In genomic region chr4:117829260-117830123, GRCm38 (mm10) we compare ENCODE assay signal across 7 mouse cellular contexts. TPM values are rescaled to one million over a fixed set of nuclear protein-coding genes. Genes with fewer than 3 reads are reported as not detected.
A peak's percentile ranks its signal among the peaks of the same experiment; 100 is the strongest.
DNase-seq lines count a peak whose midpoint lies in the region; ATAC-seq lines count a peak whose summit lies in the region.

No protein-coding gene starts in this region.

- no peak overlapping the region for H3K9ac ChIP-seq in forebrain, embryonic 14.5 days (ENCODE audit: low read length)

- H3K4me1 ChIP-seq in forebrain, embryonic 14.5 days (ENCODE audit: control insufficient read depth, insufficient read depth, low read length) = peaks cover 3% of the 10 kb centered on the region; the same call in 1 of the 2 replicates

- H3K4me2 ChIP-seq in forebrain, embryonic 14.5 days (ENCODE audit: low read length) = peak overlapping the region; percentile 9; the same call in 1 of the 2 replicates

- no peak overlapping the region for H3K27ac ChIP-seq in forebrain, embryonic 14.5 days (ENCODE audit: low read depth, low read length)

- peak; percentile 63 for ATAC-seq in forebrain, embryonic 14.5 days
- peak; percentile 61 for ATAC-seq in megakaryocyte, adult 5-6 weeks (ENCODE audit: poor library complexity, severe bottlenecking)

- no peaks in the 10 kb centered on the region for H3K36me3 ChIP-seq in forebrain, embryonic 14.5 days (ENCODE audit: control insufficient read depth, insufficient read depth, low read length)

- peak; percentile 40 for DNase-seq in WW6 (ENCODE audit: low read depth, low spot score)
- peak; percentile 61 for DNase-seq in cerebellum, adult 11-12 months
- DNase-seq in forebrain, embryonic 14.5 days (ENCODE audit: low spot score) = peak; percentile 72
- DNase-seq in heart, postnatal 4 days = peak; percentile 82
- DNase-seq in left cerebral cortex, adult 18-20 months (ENCODE audit: low spot score in 2 of 2) = peak; percentile 42 to 65
- DNase-seq in right cerebral cortex, postnatal 10 days (ENCODE audit: low spot score in 2 of 2) = peak; percentile 57 to 68

- 6% methylated on average over 12 of the region's 12 CpGs for WGBS in forebrain, embryonic 14.5 days

- no peaks in the 10 kb centered on the region for H3K27me3 ChIP-seq in forebrain, embryonic 14.5 days (replicated peaks; ENCODE audit: control insufficient read depth, insufficient read depth, low read length)

- H3K4me3 ChIP-seq in forebrain, embryonic 14.5 days (ENCODE audit: low read depth, low read length) = no peak overlapping the region

- no peaks in the 10 kb centered on the region for H3K9me3 ChIP-seq in forebrain, embryonic 14.5 days (replicated peaks; ENCODE audit: control insufficient read depth, low read length)

RNA-seq across cellular contexts. Expression of gene Slc6a9, which starts 4.8 kb away (rescaled TPM):
- 8.0 and 9.6 TPM in 2 replicates for polyA plus RNA-seq in forebrain, embryonic 14.5 days (2014; fragmentation: Nextera tagmentation; extraction: Ambion mirVana)
- 1 to 10 TPM; 3.2 to 4.1 TPM for total RNA-seq in heart, postnatal 4 days (2021)
- total RNA-seq in left cerebral cortex, adult 18-20 months (2021) = 10 to 100 TPM; 35.9 to 36.3 TPM
- total RNA-seq in megakaryocyte, adult 5-6 weeks (2015) = 0.76 and 2.6 TPM in 2 replicates
- total RNA-seq in megakaryocyte, adult 5-6 weeks (2017) = 1.9 and 6.1 TPM in 2 replicates

RNA-seq across cellular contexts. Expression of gene Ccdc24, which starts 42.9 kb away (rescaled TPM):
- 1.5 and 1.6 TPM in 2 replicates for polyA plus RNA-seq in forebrain, embryonic 14.5 days (2014; fragmentation: Nextera tagmentation; extraction: Ambion mirVana)
- total RNA-seq in heart, postnatal 4 days (2021) = 1 to 10 TPM in 1 of 2 experiments, under 1 TPM in 1; 0.59 to 1.1 TPM
- under 1 TPM; 0.37 to 0.84 TPM for total RNA-seq in left cerebral cortex, adult 18-20 months (2021)
- total RNA-seq in megakaryocyte, adult 5-6 weeks (2015) = not detected in 2 replicates
- not detected in 2 replicates for total RNA-seq in megakaryocyte, adult 5-6 weeks (2017)

RNA-seq across cellular contexts. Expression of gene B4galt2, which starts 53.8 kb away (rescaled TPM):
- 49.1 and 50.6 TPM in 2 replicates for polyA plus RNA-seq in forebrain, embryonic 14.5 days (2014; fragmentation: Nextera tagmentation; extraction: Ambion mirVana)
- 10 to 100 TPM; 19.5 to 21.9 TPM for total RNA-seq in heart, postnatal 4 days (2021)
- total RNA-seq in left cerebral cortex, adult 18-20 months (2021) = 10 to 100 TPM; 82.6 to 89.3 TPM
- not detected in 2 replicates for total RNA-seq in megakaryocyte, adult 5-6 weeks (2015)
- total RNA-seq in megakaryocyte, adult 5-6 weeks (2017) = 0.61 TPM in 1 of 2 replicates, not detected in the other

RNA-seq across cellular contexts. Expression of gene Atp6v0b, which starts 57.6 kb away (rescaled TPM):
- polyA plus RNA-seq in forebrain, embryonic 14.5 days (2014; fragmentation: Nextera tagmentation; extraction: Ambion mirVana) = 483 and 520 TPM in 2 replicates
- 100 to 1,000 TPM; 115 to 126 TPM for total RNA-seq in heart, postnatal 4 days (2021)
- 100 to 1,000 TPM; 421 to 464 TPM for total RNA-seq in left cerebral cortex, adult 18-20 months (2021)
- total RNA-seq in megakaryocyte, adult 5-6 weeks (2015) = 482 and 584 TPM in 2 replicates
- 229 and 245 TPM in 2 replicates for total RNA-seq in megakaryocyte, adult 5-6 weeks (2017)

Comparison
In these comparisons a context has a peak if more than half of its experiments do, and no peak if none do; other contexts are left out.
1. RNA of gene Slc6a9, which starts 4.8 kb away (total RNA-seq): 35.9 to 36.3 TPM in left cerebral cortex, adult 18-20 months; 3.2 to 4.1 TPM in heart, postnatal 4 days and 0.76 to 6.1 TPM in megakaryocyte, adult 5-6 weeks; every median in the first group is over 4 times any median in the second.
2. RNA of gene B4galt2, which starts 53.8 kb away (total RNA-seq): 82.6 to 89.3 TPM in left cerebral cortex, adult 18-20 months and 19.5 to 21.9 TPM in heart, postnatal 4 days; 0.61 TPM in megakaryocyte, adult 5-6 weeks; every median in the first group is over 10 times any median in the second.
3. Peak in every context shown above with its lines, with median percentiles within 50 percentile points of each other: DNase-seq.